ENCODE assay signal across 25 mouse cellular contexts in the genomic region with DNA sequence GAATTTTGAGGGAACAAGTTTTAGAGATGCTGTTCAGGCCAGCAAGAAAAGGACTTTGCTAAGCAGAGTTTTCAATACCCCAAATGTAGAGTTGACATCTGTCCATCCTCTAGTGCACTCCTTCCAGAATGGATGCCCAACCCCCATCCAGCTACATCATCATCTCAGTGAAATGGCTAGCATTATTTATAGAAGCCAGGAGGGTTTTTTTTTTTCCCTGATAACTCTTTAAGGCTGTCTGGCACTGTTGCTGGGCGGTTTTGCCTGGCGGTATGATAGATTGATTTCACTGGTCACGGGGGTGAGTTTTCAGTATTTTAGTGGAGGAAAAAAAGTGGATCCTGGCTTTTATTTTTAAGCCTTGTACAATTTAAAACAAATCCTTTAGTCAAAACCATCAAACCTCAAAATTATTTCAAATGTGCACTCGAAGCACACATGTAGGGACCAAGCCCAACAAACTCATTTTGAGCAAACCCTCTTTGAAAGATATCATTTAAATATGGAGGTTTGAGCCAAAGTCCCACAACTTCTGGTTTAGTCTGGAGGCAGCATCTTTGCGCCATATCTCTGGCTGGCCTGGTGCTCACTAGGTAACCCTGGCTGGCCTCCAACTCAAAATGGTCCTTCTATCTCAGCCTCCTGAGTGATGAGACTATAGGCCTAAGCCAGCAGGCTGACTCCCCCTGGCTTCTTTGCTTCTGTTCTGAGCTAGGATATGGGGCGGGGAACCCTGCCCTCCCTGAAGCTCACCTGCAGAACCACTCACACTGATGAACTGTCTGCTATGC. TPM values are rescaled to one million over a fixed set of nuclear protein-coding genes. Genes with fewer than 3 reads are reported as not detected.
A peak's percentile ranks its signal among the peaks of the same experiment; 100 is the strongest.
DNase-seq lines count a peak whose midpoint lies in the region; ATAC-seq and TF ChIP-seq lines count a peak whose summit lies in the region.
"Had no signal": no experiment of that assay in that cellular context is flagged by ENCODE, and none has a peak within 500 bp of the region (broad histone marks: within the 10 kb centered on the region; RNA-seq: fewer than 3 reads in every experiment).

No protein-coding gene starts in this region.

- H3K9ac ChIP-seq in heart, embryonic 16.5 days (ENCODE audit: low read length) = no peak overlapping the region
- peak overlapping the region; percentile 52 for H3K9ac ChIP-seq in MEL (ENCODE audit: control insufficient read depth, low read depth, low read length, poor library complexity, severe bottlenecking)
- H3K9ac ChIP-seq: embryonic facial prominence, embryonic 12.5 days; hindbrain, embryonic 14.5 days; kidney, embryonic 15.5 days; limb, embryonic 12.5 days; liver, embryonic 15.5 days; lung, embryonic 14.5 days had no signal

- no peaks in the 10 kb centered on the region for H3K9me3 ChIP-seq in heart, embryonic 16.5 days (replicated peaks; ENCODE audit: control insufficient read depth, low read length)
- H3K9me3 ChIP-seq in E14TG2a.4 (ENCODE audit: low read length) (no peaks in the 10 kb centered on the region), MEL (replicated peaks; ENCODE audit: insufficient read depth, low read length) (no peaks in the 10 kb centered on the region)
- H3K9me3 ChIP-seq: embryonic facial prominence, embryonic 12.5 days; kidney, embryonic 15.5 days; limb, embryonic 12.5 days; liver, embryonic 15.5 days had no signal

- no peaks in the 10 kb centered on the region; the same call in 1 of the 2 replicates for H3K27me3 ChIP-seq in heart, embryonic 16.5 days (ENCODE audit: control insufficient read depth, insufficient read depth, low read length)
- no peaks in the 10 kb centered on the region for H3K27me3 ChIP-seq in E14TG2a.4 (ENCODE audit: insufficient read depth, low read length)
- H3K27me3 ChIP-seq in MEL (ENCODE audit: control insufficient read depth in 1 of 2, insufficient read depth in 2 of 2, low read length in 2 of 2) = no peaks in the 10 kb centered on the region

- H3K27ac ChIP-seq in heart, embryonic 16.5 days (ENCODE audit: low read length) = peak overlapping the region; percentile 9; the same call in 1 of the 2 replicates
- peak overlapping the region; percentile 64 for H3K27ac ChIP-seq in MEL (ENCODE audit: control insufficient read depth, low read depth, low read length)
- H3K27ac ChIP-seq: embryonic facial prominence, embryonic 12.5 days; hindbrain, embryonic 14.5 days; kidney, embryonic 15.5 days; limb, embryonic 12.5 days; liver, embryonic 15.5 days had no signal

- H3K4me3 ChIP-seq in heart, embryonic 16.5 days (ENCODE audit: low read length) = no peak overlapping the region
- peak overlapping the region; percentile 90 for H3K4me3 ChIP-seq in E14TG2a.4 (replicated peaks; ENCODE audit: low read length)
- H3K4me3 ChIP-seq in MEL (ENCODE audit: control insufficient read depth in 1 of 2, insufficient read depth in 1 of 2, low read depth in 2 of 2, low read length in 2 of 2) = peak overlapping the region; percentile 57 to 60
- H3K4me3 ChIP-seq: embryonic facial prominence, embryonic 12.5 days; kidney, embryonic 15.5 days; limb, embryonic 12.5 days; liver, embryonic 15.5 days had no signal

- no peak for DNase-seq in heart, adult 11 months
- peak; percentile 44 for DNase-seq in lung, postnatal 36 days
- no peak for DNase-seq in lung, postnatal 14 days
- peak; percentile 76 for DNase-seq in MEL (ENCODE audit: low read depth, low spot score)
- no peak for DNase-seq in right cerebral cortex, adult 18-20 months
- DNase-seq: adrenal gland, postnatal 10 days; cerebellum, adult 11 months; cerebellum, adult 9-10 months; embryo, embryonic 11 days; gastrocnemius, postnatal 14 days; lung, embryonic 14.5 days; right cerebral cortex, postnatal 4 days had no signal

- no peak for TF ChIP-seq CTCF in E14TG2a.4 (conservative IDR thresholded peaks at IDR 0.05; ENCODE audit: low read length)
- TF ChIP-seq CTCF in MEL (IDR thresholded peaks at IDR 0.05 in 2 of 3, conservative IDR thresholded peaks at IDR 0.05 in 1 of 3; ENCODE audit: control insufficient read depth in 1 of 3, insufficient read depth in 1 of 3, low read depth in 2 of 3, low read length in 3 of 3, poor library complexity in 1 of 3, severe bottlenecking in 1 of 3) = no peak

- TF ChIP-seq RAD21 in MEL (IDR thresholded peaks at IDR 0.05; ENCODE audit: low read depth, low read length) = no peak

- no peak for TF ChIP-seq POLR2A in MEL (IDR thresholded peaks at IDR 0.05; ENCODE audit: control insufficient read depth in 1 of 2, insufficient read depth in 1 of 2, low read depth in 1 of 2, low read length in 2 of 2, poor library complexity in 1 of 2)

- H3K79me2 ChIP-seq in MEL (ENCODE audit: control insufficient read depth, insufficient read depth, low read length, poor library complexity) = peaks cover 11% of the 10 kb centered on the region

- 53% methylated on average over 6 of the region's 6 CpGs for WGBS in heart, embryonic 16.5 days

- TF ChIP-seq EP300 in MEL (IDR thresholded peaks at IDR 0.05; ENCODE audit: low read depth in 1 of 2, low read length in 2 of 2) = peak in 1 of 2 experiments; percentile 46; a peak in 1 of 4 replicates

- no peaks in the 10 kb centered on the region for H3K36me3 ChIP-seq in heart, embryonic 16.5 days (ENCODE audit: control insufficient read depth, insufficient read depth)
- H3K36me3 ChIP-seq in E14TG2a.4 (ENCODE audit: insufficient read depth, low read length) = peaks cover 28% of the 10 kb centered on the region
- peaks cover 0 to 15% of the 10 kb centered on the region in 2 experiments; a peak in 2 of 4 replicates for H3K36me3 ChIP-seq in MEL (ENCODE audit: control insufficient read depth in 1 of 2, insufficient read depth in 2 of 2, low read length in 2 of 2)
- H3K36me3 ChIP-seq: embryonic facial prominence, embryonic 12.5 days; kidney, embryonic 15.5 days; limb, embryonic 12.5 days; liver, embryonic 15.5 days had no signal

- H3K4me2 ChIP-seq in heart, embryonic 16.5 days (ENCODE audit: low read depth, low read length) = no peak overlapping the region
- H3K4me2 ChIP-seq: embryonic facial prominence, embryonic 12.5 days; kidney, embryonic 15.5 days; limb, embryonic 12.5 days; midbrain, embryonic 11.5 days had no signal

- peaks cover 27% of the 10 kb centered on the region for H3K4me1 ChIP-seq in heart, embryonic 16.5 days (ENCODE audit: control insufficient read depth, insufficient read depth, low read length)
- H3K4me1 ChIP-seq in E14TG2a.4 (replicated peaks; ENCODE audit: low read depth, low read length) = peaks cover 92% of the 10 kb centered on the region
- H3K4me1 ChIP-seq in MEL (ENCODE audit: control insufficient read depth in 1 of 2, insufficient read depth in 2 of 2, low read length in 2 of 2) = peaks cover 11 to 21% of the 10 kb centered on the region in 2 experiments

- ATAC-seq in heart, embryonic 16.5 days (replicated peaks; ENCODE audit: extremely low read depth, insufficient read depth, low FRiP score) = no peak
- ATAC-seq: CD4-positive, CD25-positive, alpha-beta regulatory T cell, adult 4 months; forebrain, embryonic 14.5 days; midbrain, embryonic 16.5 days; Patski had no signal

TF ChIP-seq in MEL, 35 proteins besides CTCF, POLR2A, EP300 and RAD21:
- TF ChIP-seq CHD1 (IDR thresholded peaks at IDR 0.05; ENCODE audit: low read depth, low read length) (0 out of 2 replicates have a peak, but pooled peaks have one; percentile 46), GATA1 (IDR thresholded peaks at IDR 0.05; ENCODE audit: low read depth, low read length) (peak; percentile 35; the same call in 1 of the 2 replicates), ZNF384 (IDR thresholded peaks at IDR 0.05; ENCODE audit: low read depth, low read length) (peak; percentile 61), MAZ (IDR thresholded peaks at IDR 0.05; ENCODE audit: low read depth, low read length) (no peak), USF1 (IDR thresholded peaks at IDR 0.05; ENCODE audit: low read depth, low read length) (peak; percentile 12; the same call in 1 of the 2 replicates), RCOR1 (IDR thresholded peaks at IDR 0.05; ENCODE audit: low read depth, low read length) (peak; percentile 73), BHLHE40 (IDR thresholded peaks at IDR 0.05; ENCODE audit: borderline replicate concordance, low read depth, low read length) (0 out of 2 replicates have a peak, but pooled peaks have one; percentile 2), ETS1 (IDR thresholded peaks at IDR 0.05; ENCODE audit: low read depth, low read length) (peak; percentile 19; the same call in 1 of the 2 replicates), NRF1 (IDR thresholded peaks at IDR 0.05; ENCODE audit: insufficient read depth, low read depth, low read length, poor library complexity, severe bottlenecking) (no peak), GABPA (IDR thresholded peaks at IDR 0.05; ENCODE audit: low read depth, low read length) (no peak)
TF ChIP-seq in MEL: peak in this region for 7.

RNA-seq across cellular contexts. Expression of gene Slc37a1, which starts 12.0 kb away (rescaled TPM):
- polyA plus RNA-seq in heart, embryonic 16.5 days (2015; fragmentation: Nextera tagmentation; extraction: Ambion mirVana) = 10.0 and 10.5 TPM in 2 replicates
- total RNA-seq in MEL (2012; rRNA removed) = 10.3 and 15.0 TPM in 2 replicates
- 10 to 100 TPM in 1 of 2 experiments, not detected in 1; 14.2 TPM for polyA plus RNA-seq in MEL (2012; ENCODE audit: insufficient read depth in 1 of 2, insufficient read length in 2 of 2, low read depth in 1 of 2, low replicate concordance in 2 of 2, missing spikeins in 1 of 2)

RNA-seq across cellular contexts. Expression of gene Rsph1, which starts 21.4 kb away (rescaled TPM):
- polyA plus RNA-seq in heart, embryonic 16.5 days (2015; fragmentation: Nextera tagmentation; extraction: Ambion mirVana) = 3.5 and 4.0 TPM in 2 replicates
- total RNA-seq in MEL (2012; rRNA removed) = 1.3 and 2.0 TPM in 2 replicates
- polyA plus RNA-seq in MEL (2012; ENCODE audit: insufficient read depth in 1 of 2, insufficient read length in 2 of 2, low read depth in 1 of 2, low replicate concordance in 2 of 2, missing spikeins in 1 of 2) = 1 to 10 TPM in 1 of 2 experiments, not detected in 1; 3.6 TPM
- total RNA-seq: liver, adult 2 months had no signal
- polyA plus RNA-seq: liver, adult 2 months had no signal

Comparison
In these comparisons a context has a peak if more than half of its experiments do, and no peak if none do; other contexts are left out.
1. DNase-seq: peak in lung, postnatal 36 days (single experiment) and MEL (single experiment); none in heart, adult 11 months (single experiment), lung, postnatal 14 days (single experiment) and right cerebral cortex, adult 18-20 months (single experiment).